Mouse (Mus musculus) midbrain, embryonic 14.5 days (tissue): Measurements from ENCODE around the gene Ccr1l1. TPM values are rescaled to one million over a fixed set of nuclear protein-coding genes. Genes with fewer than 3 reads are reported as not detected.

ENCODE experiments used
- ATAC-seq: fragments of 200-750 bp; cut with Nextera tagmentation; 2 replicates; pipeline ENCODE4 v1.8.0; 2017; ENCODE audit warnings: moderate number of reproducible peaks, moderate library complexity; ENCODE audit not compliant: low FRiP score, low TSS enrichment
- DNase-seq: peaks from one replicate; pipeline ENCODE4 v3.0.0-alpha.2; 2015
- H3K27ac ChIP-seq: fragments of 300-500 bp; sonication (generic); replicated peaks from 2 replicates; pipeline ENCODE4 v1.5.1; 2014; ENCODE audit warnings: mild to moderate bottlenecking, low read depth, low read length, moderate library complexity
- H3K27me3 ChIP-seq: fragments of 300-500 bp; sonication (generic); 2 replicates; pipeline ENCODE4 v1.6.1; 2014; ENCODE audit warnings: low read length, control low read depth, mixed read lengths; ENCODE audit not compliant: control insufficient read depth, insufficient read depth
- H3K36me3 ChIP-seq: fragments of 300-500 bp; sonication (generic); 2 replicates; pipeline ENCODE4 v1.6.1; 2014; ENCODE audit warnings: low read length, control low read depth; ENCODE audit not compliant: control insufficient read depth, insufficient read depth
- H3K4me1 ChIP-seq: fragments of 300-500 bp; sonication (generic); 2 replicates; pipeline ENCODE4 v1.6.1; 2014; ENCODE audit warnings: mild to moderate bottlenecking, antibody characterized with exemption, low read length, control low read depth; ENCODE audit not compliant: control insufficient read depth, insufficient read depth
- H3K4me2 ChIP-seq: fragments of 300-500 bp; sonication (generic); 2 replicates; pipeline ENCODE4 v1.6.1; 2014; ENCODE audit warnings: mild to moderate bottlenecking, low read length, moderate library complexity
- H3K4me3 ChIP-seq: fragments of 300-500 bp; sonication (generic); replicated peaks from 2 replicates; pipeline ENCODE4 v1.5.1; 2014; ENCODE audit warnings: low read depth, low read length
- H3K9ac ChIP-seq: fragments of 300-500 bp; sonication (generic); replicated peaks from 2 replicates; pipeline ENCODE4 v1.6.1; 2014; ENCODE audit warnings: mild to moderate bottlenecking, low read length, moderate library complexity
- H3K9me3 ChIP-seq: fragments of 300-500 bp; sonication (generic); 2 replicates; pipeline ENCODE4 v1.6.1; 2016; ENCODE audit warnings: low read length, control low read depth, mixed read lengths; ENCODE audit not compliant: control insufficient read depth
- WGBS: fragments of 180-500 bp; shearing (Covaris S2); extraction: QIAGEN DNeasy Blood & Tissue Kit; methylation state at CpG from one replicate; pipeline ENCODE4 v1.1.7; 2014; 5-methylcytosine and 5-hydroxymethylcytosine counted together
- polyA plus RNA-seq: library from polyadenylated mRNA; unstranded; fragments of >200 nt; fragmentation: Nextera tagmentation; extraction: Ambion mirVana; gene quantifications from 2 replicates; pipeline ENCODE4 v1.2.1, GENCODE M21; 2014

The Ccr1l1 gene
- polyA plus RNA-seq, 1 experiment from 2014 or later = not detected

- Histone ChIP-seq H3K4me2 (no peak overlapping the region), H3K9ac (no peak overlapping the region)
- 91% methylated on average over 5 of the region's 5 CpGs for WGBS
Measured at GRCm38 (mm10) chr9:123933716-123934445, 44.3 kb downstream of the Ccr1l1 start.

DNA sequence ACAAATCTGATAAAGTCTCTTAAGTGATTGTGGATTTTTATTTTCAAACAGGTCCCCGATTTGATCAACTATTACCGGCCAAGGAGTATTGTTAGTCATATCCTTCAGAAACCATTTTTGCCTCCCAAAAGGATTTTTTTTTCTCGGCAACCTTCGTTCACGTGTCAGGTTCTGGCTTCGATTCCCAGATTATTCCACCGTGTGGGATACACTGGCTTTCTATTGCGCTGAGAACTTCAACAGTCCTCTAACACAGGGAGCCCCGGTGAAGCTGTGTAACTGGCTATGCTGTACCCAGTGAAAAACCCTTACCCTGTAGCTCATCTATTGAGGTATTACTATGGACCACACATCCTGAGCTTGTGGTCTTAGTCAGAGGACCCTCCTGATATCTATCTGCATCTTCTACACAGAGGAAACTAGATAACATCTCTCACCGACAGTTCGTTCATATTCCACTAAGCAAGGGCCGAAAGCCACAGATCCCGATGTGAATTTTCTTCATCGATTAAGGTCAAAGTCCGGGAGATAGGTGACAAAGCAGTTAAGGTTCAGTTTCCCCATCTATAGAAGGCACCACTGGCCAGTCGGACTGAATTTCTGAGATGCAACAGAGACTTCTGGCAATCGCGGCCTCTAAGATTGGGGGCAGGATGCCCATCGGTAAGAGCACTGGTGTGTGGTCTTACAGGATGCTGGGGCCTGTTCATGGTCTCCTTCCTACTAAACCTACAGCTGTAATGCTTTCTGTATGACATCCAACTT is 45.1 kb downstream of the Ccr1l1 start:
- Histone ChIP-seq H3K36me3 (no peaks in the 10 kb centered on the region), H3K4me3 (no peak overlapping the region), H3K9me3 (no peaks in the 10 kb centered on the region), H3K4me1 (no peaks in the 10 kb centered on the region), H3K4me2 (no peak overlapping the region), H3K27ac (no peak overlapping the region), H3K27me3 (no peaks in the 10 kb centered on the region), H3K9ac (no peak overlapping the region)
- WGBS = 95% methylated on average over 19 of the region's 19 CpGs
- no peak for DNase-seq
- no peak for ATAC-seq

More at GRCm38 (mm10) chr9:123933716-123934445, 44.3 kb downstream of the Ccr1l1 start:
- H3K36me3 ChIP-seq = no peaks in the 10 kb centered on the region
- H3K4me3 ChIP-seq = no peak overlapping the region
- DNase-seq (no peak), ATAC-seq (no peak)
- H3K9me3 ChIP-seq = no peaks in the 10 kb centered on the region
- H3K27ac ChIP-seq = no peak overlapping the region
- no peaks in the 10 kb centered on the region for H3K4me1 ChIP-seq
- H3K27me3 ChIP-seq = no peaks in the 10 kb centered on the region

DNA sequence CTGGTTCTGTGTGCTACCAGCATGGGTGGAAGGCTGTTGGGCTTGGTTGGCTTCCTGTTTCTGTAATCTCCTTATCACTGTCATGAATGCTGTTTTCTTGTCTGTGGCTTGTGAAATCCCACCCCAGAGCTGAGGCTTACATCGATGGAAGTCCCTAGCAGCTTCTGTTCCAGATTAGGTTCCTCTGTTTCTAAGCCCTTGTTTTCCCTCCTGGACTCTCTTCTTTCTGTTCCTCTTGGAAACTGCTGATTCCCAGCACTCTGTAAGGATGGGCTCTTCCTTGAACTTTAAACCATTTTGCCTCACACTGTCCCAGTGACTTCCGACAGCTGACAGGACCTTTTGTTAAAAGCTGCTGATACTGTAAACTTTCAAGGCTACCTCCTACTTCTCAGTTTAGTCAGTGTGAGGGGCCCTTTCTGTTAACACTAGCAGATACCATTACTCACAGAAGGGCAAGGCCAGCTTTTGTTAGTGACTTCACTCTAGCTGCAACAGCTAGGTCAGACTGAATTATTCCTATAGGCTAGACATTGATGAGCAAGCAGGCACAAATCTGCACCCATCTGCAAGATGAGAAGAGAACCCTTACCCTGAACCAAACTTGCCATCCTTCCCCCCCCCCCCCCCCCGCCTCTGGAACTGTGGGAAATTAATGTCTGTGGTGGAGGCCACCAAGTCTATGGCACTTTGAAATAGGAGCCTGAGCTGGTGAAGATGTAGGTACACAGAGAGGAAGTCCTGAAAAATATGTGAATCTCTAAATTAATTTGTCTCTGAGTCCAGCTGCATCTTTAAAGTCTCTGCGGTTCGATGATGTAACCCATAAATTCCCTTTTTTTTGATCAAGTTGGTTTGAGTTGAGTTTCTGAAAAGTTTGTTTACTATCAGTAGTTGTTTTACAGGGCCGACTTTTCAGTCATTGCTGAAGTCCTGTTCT is 46.2 kb downstream of the Ccr1l1 start:
- Histone ChIP-seq H3K9ac (no peak overlapping the region), H3K36me3 (no peaks in the 10 kb centered on the region), H3K4me1 (no peaks in the 10 kb centered on the region), H3K4me3 (no peak overlapping the region), H3K27ac (no peak overlapping the region), H3K27me3 (no peaks in the 10 kb centered on the region), H3K4me2 (no peak overlapping the region), H3K9me3 (no peaks in the 10 kb centered on the region)
- DNase-seq (no peak), ATAC-seq (no peak)
- WGBS = 80% methylated on average over 6 of the region's 6 CpGs

GRCm38 (mm10) chr9:123930926-123931325 is 47.3 kb downstream of the Ccr1l1 start:
- Histone ChIP-seq H3K36me3 (no peaks in the 10 kb centered on the region), H3K9ac (no peak overlapping the region), H3K4me2 (no peak overlapping the region), H3K4me3 (no peak overlapping the region), H3K27me3 (no peaks in the 10 kb centered on the region), H3K27ac (no peak overlapping the region), H3K4me1 (no peaks in the 10 kb centered on the region), H3K9me3 (peaks cover 2% of the 10 kb centered on the region; the same call in 1 of the 2 replicates)
- ATAC-seq (no peak), DNase-seq (no peak)
- WGBS = 95% methylated on average over 3 of the region's 3 CpGs

- Histone ChIP-seq H3K27me3 (no peaks in the 10 kb centered on the region), H3K9me3 (peaks cover 3% of the 10 kb centered on the region; the same call in 1 of the 2 replicates)
Measured at GRCm38 (mm10) chr9:123930476-123930875, 47.7 kb downstream of the Ccr1l1 start.

GRCm38 (mm10) chr9:123929936-123930335 is 48.3 kb downstream of the Ccr1l1 start:
- H3K4me1 ChIP-seq = no peaks in the 10 kb centered on the region
- WGBS = 84% methylated on average over 4 of the region's 4 CpGs
- no peak overlapping the region for H3K27ac ChIP-seq
- H3K4me2 ChIP-seq = no peak overlapping the region
- no peaks in the 10 kb centered on the region for H3K36me3 ChIP-seq
- H3K9ac ChIP-seq = no peak overlapping the region
- H3K4me3 ChIP-seq = no peak overlapping the region
- H3K9me3 ChIP-seq = peaks cover 3% of the 10 kb centered on the region; the same call in 1 of the 2 replicates
- ATAC-seq (no peak), DNase-seq (no peak)
- H3K27me3 ChIP-seq = no peaks in the 10 kb centered on the region

More at GRCm38 (mm10) chr9:123930476-123930875, 47.7 kb downstream of the Ccr1l1 start:
- no peaks in the 10 kb centered on the region for H3K36me3 ChIP-seq
- DNase-seq = no peak
- no peak overlapping the region for H3K9ac ChIP-seq
- H3K27ac ChIP-seq = no peak overlapping the region
- no peak for ATAC-seq
- no peak overlapping the region for H3K4me3 ChIP-seq
- no peak overlapping the region for H3K4me2 ChIP-seq
- no peaks in the 10 kb centered on the region for H3K4me1 ChIP-seq
- 86% methylated on average over 3 of the region's 3 CpGs for WGBS

- Histone ChIP-seq H3K9ac (no peak overlapping the region), H3K27ac (no peak overlapping the region), H3K4me2 (no peak overlapping the region), H3K27me3 (no peaks in the 10 kb centered on the region), H3K9me3 (peaks cover 3% of the 10 kb centered on the region; the same call in 1 of the 2 replicates), H3K4me3 (no peak overlapping the region), H3K36me3 (no peaks in the 10 kb centered on the region), H3K4me1 (no peaks in the 10 kb centered on the region)
- DNase-seq (no peak), ATAC-seq (no peak)
- WGBS = 63% methylated on average over 8 of the region's 8 CpGs
Measured at GRCm38 (mm10) chr9:123928759-123929246, 49.4 kb downstream of the Ccr1l1 start.

- Histone ChIP-seq H3K4me2 (no peak overlapping the region), H3K4me1 (no peaks in the 10 kb centered on the region), H3K4me3 (no peak overlapping the region), H3K27ac (no peak overlapping the region), H3K36me3 (no peaks in the 10 kb centered on the region), H3K9ac (no peak overlapping the region), H3K9me3 (peaks cover 3% of the 10 kb centered on the region; the same call in 1 of the 2 replicates), H3K27me3 (no peaks in the 10 kb centered on the region)
- WGBS = 91% methylated on average over 12 of the region's 12 CpGs
- ATAC-seq (no peak), DNase-seq (no peak)
Measured at GRCm38 (mm10) chr9:123928118-123928758, 50.0 kb downstream of the Ccr1l1 start.
